Mouse (Mus musculus): ENCODE data around the gene Nubpl.

DNA sequence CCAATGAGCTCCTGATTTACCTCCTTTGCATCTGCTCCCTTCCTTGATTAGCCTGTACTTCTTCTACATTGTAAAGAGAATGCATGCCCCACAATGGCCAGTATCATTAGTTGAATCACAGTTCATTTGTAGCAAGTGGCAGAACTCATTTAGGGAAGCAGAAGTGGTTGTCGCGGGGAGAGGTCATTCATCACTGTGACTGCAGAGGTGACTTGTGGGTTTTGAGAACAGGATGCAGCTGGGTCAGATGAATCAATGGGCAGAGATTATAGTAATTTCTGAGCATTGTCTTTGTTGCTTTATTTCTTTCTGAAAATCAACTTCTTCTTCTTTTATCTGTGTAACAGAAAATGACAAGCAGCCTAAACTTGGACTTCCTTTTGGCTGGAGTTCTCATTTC, 48.2 kb upstream of the Nubpl start:
- TF ChIP-seq POLR2A (IDR thresholded peaks at IDR 0.05; ENCODE audit: extremely low read depth, insufficient read depth, low read length) (no peak), CTCF (IDR thresholded peaks at IDR 0.05; ENCODE audit: extremely low read depth, insufficient read depth, low read length) (no peak)
